In genomic region chr6:42324482-42325267, GRCm38 (mm10) we compare ENCODE assay signal across 8 mouse cellular contexts. TPM values are rescaled to one million over a fixed set of nuclear protein-coding genes. Genes with fewer than 3 reads are reported as not detected.
DNase-seq lines count a peak whose midpoint lies in the region; ATAC-seq and TF ChIP-seq lines count a peak whose summit lies in the region.

Gene Fam131b (minus strand): TSS chr6:42324643.

- peaks cover 50% of the 10 kb centered on the region for H3K27me3 ChIP-seq in heart, embryonic 10.5 days (ENCODE audit: insufficient read depth, poor library complexity, severe bottlenecking)
- peaks cover 15% of the 10 kb centered on the region; the same call in 1 of the 2 replicates for H3K27me3 ChIP-seq in kidney, postnatal 0 days (ENCODE audit: insufficient read depth, low read length)
- peaks cover 56% of the 10 kb centered on the region for H3K27me3 ChIP-seq in liver, embryonic 15.5 days

- H3K27ac ChIP-seq in heart, embryonic 10.5 days = peak within 1 kb of the TSS; percentile 65
- no peak within 1 kb of the TSS for H3K27ac ChIP-seq in kidney, postnatal 0 days
- H3K27ac ChIP-seq in liver, embryonic 15.5 days (replicated peaks) = no peak within 1 kb of the TSS

- H3K4me2 ChIP-seq in kidney, postnatal 0 days (ENCODE audit: low read length) = peak within 1 kb of the TSS; percentile 89
- H3K4me2 ChIP-seq in liver, embryonic 15.5 days = peak within 1 kb of the TSS; percentile 62

- peak within 1 kb of the TSS; percentile 45 for H3K9ac ChIP-seq in kidney, postnatal 0 days (ENCODE audit: low read depth, low read length)
- H3K9ac ChIP-seq in liver, embryonic 15.5 days = no peak within 1 kb of the TSS

- peak within 1 kb of the TSS; percentile 74 for H3K4me3 ChIP-seq in heart, embryonic 10.5 days
- H3K4me3 ChIP-seq in kidney, postnatal 0 days (replicated peaks; ENCODE audit: low read depth, low read length) = peak within 1 kb of the TSS; percentile 42
- H3K4me3 ChIP-seq in liver, embryonic 15.5 days (replicated peaks) = peak within 1 kb of the TSS; percentile 40

- WGBS in heart, embryonic 10.5 days = under 1% methylated on average over 43 of the region's 68 CpGs
- under 1% methylated on average over 37 of the region's 68 CpGs for WGBS in kidney, postnatal 0 days
- WGBS in liver, embryonic 15.5 days (ENCODE audit: insufficient replicate concordance) = under 1% methylated on average over 54 of the region's 68 CpGs

- TF ChIP-seq CTCF in kidney, postnatal 0 days (IDR thresholded peaks at IDR 0.05; ENCODE audit: low read depth) = no peak

- peak; percentile 6 for DNase-seq in ovary, adult 18-20 months (ENCODE audit: low spot score)
- DNase-seq in ovary, postnatal 10 days (ENCODE audit: low spot score) = no peak
- peak; percentile 65 for DNase-seq in embryo, embryonic 10 days (ENCODE audit: low spot score)
- peak; percentile 77 for DNase-seq in heart, embryonic 10.5 days (ENCODE audit: low spot score)
- peak; percentile 15 for DNase-seq in kidney, postnatal 0 days (ENCODE audit: low spot score)
- peak; percentile 5 for DNase-seq in ovary, postnatal 14 days (ENCODE audit: low spot score)
- DNase-seq in urinary bladder, adult 2 months (ENCODE audit: low spot score) = no peak

- H3K9me3 ChIP-seq in heart, embryonic 10.5 days = no peaks in the 10 kb centered on the region
- no peaks in the 10 kb centered on the region for H3K9me3 ChIP-seq in kidney, postnatal 0 days (replicated peaks; ENCODE audit: low read length)
- no peaks in the 10 kb centered on the region for H3K9me3 ChIP-seq in liver, embryonic 15.5 days (replicated peaks)

- H3K4me1 ChIP-seq in heart, embryonic 10.5 days = peaks cover 21% of the 10 kb centered on the region
- H3K4me1 ChIP-seq in kidney, postnatal 0 days (replicated peaks; ENCODE audit: insufficient read depth, low read length) = peaks cover 6% of the 10 kb centered on the region; the same call in 1 of the 2 replicates
- peaks cover 17% of the 10 kb centered on the region for H3K4me1 ChIP-seq in liver, embryonic 15.5 days (replicated peaks)

- H3K36me3 ChIP-seq in heart, embryonic 10.5 days = no peaks in the 10 kb centered on the region
- H3K36me3 ChIP-seq in kidney, postnatal 0 days (ENCODE audit: insufficient read depth, low read length) = no peaks in the 10 kb centered on the region
- H3K36me3 ChIP-seq in liver, embryonic 15.5 days (replicated peaks) = no peaks in the 10 kb centered on the region

- peak; percentile 63 for ATAC-seq in kidney, postnatal 0 days (replicated peaks; ENCODE audit: low FRiP score, low read depth)
- ATAC-seq in liver, embryonic 15.5 days (ENCODE audit: insufficient read depth) = no peak

RNA-seq across cellular contexts. Expression of gene Fam131b, which starts in this region (rescaled TPM):
- 0.21 and 0.30 TPM in 2 replicates for polyA plus RNA-seq in heart, embryonic 10.5 days (2016; fragmentation: Nextera tagmentation; extraction: Ambion mirVana)
- polyA plus RNA-seq in kidney, postnatal 0 days (2015; fragmentation: Nextera tagmentation; extraction: Ambion mirVana) = 0.05 TPM in 1 of 2 replicates, not detected in the other
- not detected in 2 replicates for polyA plus RNA-seq in liver, embryonic 15.5 days (2015; fragmentation: Nextera tagmentation; extraction: Ambion mirVana)
- polyA plus RNA-seq in urinary bladder, adult 2 months (2012; rRNA removed) = 0.63 and 0.92 TPM in 2 replicates

Comparison
In these comparisons a context has a peak if more than half of its experiments do, and no peak if none do; other contexts are left out.
1. DNase-seq: peak in ovary, adult 18-20 months (single experiment), embryo, embryonic 10 days (single experiment) and ovary, postnatal 14 days (single experiment); none in ovary, postnatal 10 days (single experiment) and urinary bladder, adult 2 months (single experiment).
2. Peak in DNase-seq, H3K4me3 ChIP-seq and H3K27ac ChIP-seq in heart, embryonic 10.5 days; RNA of the gene not detected or under 1 TPM.
3. Peak in DNase-seq, ATAC-seq, H3K4me3 ChIP-seq, H3K9ac ChIP-seq and H3K4me2 ChIP-seq in kidney, postnatal 0 days; RNA of the gene not detected or under 1 TPM.
4. Peak in every context shown above with its lines, with median percentiles within 50 percentile points of each other: H3K4me3 ChIP-seq.